Mouse (Mus musculus) bone marrow macrophage, adult 2 months (primary cell): ENCODE measurements at regions not wholly inside any gene's neighbourhood (a gene's known extent, or its start where the extent isn't known, plus 50 kb on each side); places are given as distances from the start of the nearest gene placed in this dataset.

ENCODE experiments used
- CTCF ChIP-seq: IDR thresholded peaks from 2 replicates; pipeline ENCODE4 v1.5.1; 2012; ENCODE audit warnings: low read depth, mild to moderate bottlenecking, low read length, moderate library complexity
- POLR2A ChIP-seq: IDR thresholded peaks from 2 replicates; pipeline ENCODE4 v1.6.1; 2012; ENCODE audit warnings: mild to moderate bottlenecking, low read depth, low read length, borderline replicate concordance

GRCm38 (mm10) chr9:47404821-47405220, 125.2 kb upstream of the Cadm1 start:
- TF ChIP-seq CTCF (no peak), POLR2A (no peak)
